Mouse (Mus musculus) limb, embryonic 14.5 days (tissue): ENCODE results near the gene Chrna5. TPM values are rescaled to one million over a fixed set of nuclear protein-coding genes. Genes with fewer than 3 reads are reported as not detected.

Source experiments
- ATAC-seq: fragments of 200-750 bp; cut with Nextera tagmentation; 2 replicates; pipeline ENCODE4 v1.8.0; 2017; ENCODE audit warnings: low read depth, moderate number of reproducible peaks, moderate TSS enrichment; ENCODE audit not compliant: low FRiP score
- DNase-seq: peaks from one replicate; pipeline ENCODE4 v3.0.0-alpha.2; 2015; ENCODE audit warnings: low spot score
- H3K27ac ChIP-seq: fragments of 300-500 bp; sonication (generic); replicated peaks from 2 replicates; pipeline ENCODE4 v1.5.1; 2014; ENCODE audit warnings: low read depth, mild to moderate bottlenecking, low read length, moderate library complexity, mixed read lengths
- H3K27me3 ChIP-seq: fragments of 300-500 bp; sonication (generic); 2 replicates; pipeline ENCODE4 v1.6.1; 2014; ENCODE audit warnings: low read length, mixed read lengths; ENCODE audit not compliant: control insufficient read depth, insufficient read depth
- H3K36me3 ChIP-seq: fragments of 300-500 bp; sonication (generic); 2 replicates; pipeline ENCODE4 v1.6.1; 2014; ENCODE audit warnings: mild to moderate bottlenecking, low read length, moderate library complexity, mixed read lengths; ENCODE audit not compliant: control insufficient read depth, insufficient read depth
- H3K4me1 ChIP-seq: fragments of 300-500 bp; sonication (generic); 2 replicates; pipeline ENCODE4 v1.6.1; 2014; ENCODE audit warnings: antibody characterized with exemption, low read length, mixed read lengths; ENCODE audit not compliant: control insufficient read depth, insufficient read depth
- H3K4me2 ChIP-seq: fragments of 300-500 bp; sonication (generic); replicated peaks from 2 replicates; pipeline ENCODE4 v1.6.1; 2014; ENCODE audit warnings: low read depth, mild to moderate bottlenecking, low read length, moderate library complexity; ENCODE audit not compliant: severe bottlenecking
- H3K4me3 ChIP-seq: fragments of 300-500 bp; sonication (generic); replicated peaks from 2 replicates; pipeline ENCODE4 v1.5.1; 2014; ENCODE audit warnings: low read length
- H3K9ac ChIP-seq: fragments of 300-500 bp; sonication (generic); 2 replicates; pipeline ENCODE4 v1.6.1; 2014; ENCODE audit warnings: mild to moderate bottlenecking, low read depth, low read length, moderate library complexity; ENCODE audit not compliant: severe bottlenecking
- H3K9me3 ChIP-seq: fragments of 300-500 bp; sonication (generic); 2 replicates; pipeline ENCODE4 v1.6.1; 2016; ENCODE audit warnings: low read length; ENCODE audit not compliant: control insufficient read depth
- POLR2A ChIP-seq: fragments of 200-500 bp; IDR thresholded peaks from 2 replicates; pipeline ENCODE4 v1.8.0; 2012; ENCODE audit warnings: inconsistent platforms, mild to moderate bottlenecking, moderate library complexity, borderline replicate concordance; ENCODE audit not compliant: insufficient read depth, insufficient read length; ENCODE audit errors: extremely low read depth
- WGBS: fragments of 180-500 bp; shearing (Covaris S2); extraction: QIAGEN DNeasy Blood & Tissue Kit; methylation state at CpG from one replicate; pipeline ENCODE4 v1.1.7; 2014; 5-methylcytosine and 5-hydroxymethylcytosine counted together
- polyA plus RNA-seq, 2 experiments: library from polyadenylated mRNA; depleted of rRNA in 1 of 2; stranded (reverse) in 1 of 2; unstranded in 1 of 2; fragments of >200 nt; fragmentation: Nextera tagmentation in 1 of 2; extraction: Ambion mirVana in 1 of 2; gene quantifications; 2 replicates each; pipeline versions ENCODE4 v1.2.1 to v1.2.3; 2012 to 2014

Gene Chrna5
- polyA plus RNA-seq, 2 experiments, result 2.1 to 2.6 TPM

DNA sequence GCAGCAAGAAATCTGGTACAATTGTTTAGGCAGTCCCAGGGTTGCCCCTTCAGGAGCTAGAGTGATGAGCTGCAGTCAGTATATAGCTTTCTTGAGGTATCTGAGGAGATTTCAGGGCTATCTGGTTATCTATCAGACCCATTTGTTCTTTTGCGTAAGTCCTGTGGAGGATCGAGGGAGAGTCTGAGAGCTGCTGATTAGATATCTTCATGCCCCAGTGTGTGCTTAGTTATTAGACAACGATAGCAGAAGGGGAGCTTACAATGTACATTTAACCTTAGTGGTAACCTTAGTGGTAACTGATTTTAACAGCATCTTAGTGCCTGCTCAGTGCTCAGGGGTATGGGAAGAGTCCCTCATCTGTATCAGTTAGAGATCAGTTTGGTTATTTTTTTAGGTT lies 15.0 kb downstream of the Chrna5 start:
- H3K4me1 ChIP-seq, result no peaks in the 10 kb centered on the region
- H3K9ac ChIP-seq, result no peak overlapping the region
- no peaks in the 10 kb centered on the region for H3K9me3 ChIP-seq
- no peaks in the 10 kb centered on the region for H3K36me3 ChIP-seq
- no peak overlapping the region for H3K4me3 ChIP-seq
- H3K4me2 ChIP-seq, result no peak overlapping the region
- no peak for DNase-seq
- 84% methylated on average over 3 of the region's 3 CpGs for WGBS
- ATAC-seq, result no peak
- no peaks in the 10 kb centered on the region for H3K27me3 ChIP-seq
- TF ChIP-seq POLR2A, result no peak
- no peak overlapping the region for H3K27ac ChIP-seq

DNA sequence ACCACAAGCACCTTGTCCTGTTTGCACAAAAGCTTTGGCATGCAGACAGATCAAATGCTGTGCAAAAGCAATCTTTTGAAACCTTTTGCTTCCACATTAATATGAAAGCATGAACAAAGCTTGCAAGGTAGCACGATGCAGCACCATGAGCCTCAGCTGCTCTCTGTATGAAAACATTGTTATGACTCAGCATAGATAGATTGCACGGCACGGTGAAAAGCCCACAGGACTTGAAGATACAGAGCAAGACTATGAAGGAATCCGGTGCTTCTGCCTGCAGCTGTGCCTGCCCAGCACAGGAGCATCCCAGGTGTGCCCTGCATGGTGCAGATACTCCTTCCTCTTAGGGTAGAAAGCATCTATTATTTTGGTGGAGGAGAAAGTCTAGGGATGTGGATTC lies 22.9 kb downstream of the Chrna5 start:
- H3K4me3 ChIP-seq, result no peak overlapping the region
- no peak overlapping the region for H3K4me2 ChIP-seq
- H3K4me1 ChIP-seq, result no peaks in the 10 kb centered on the region
- ATAC-seq (no peak), DNase-seq (no peak)
- H3K27me3 ChIP-seq, result no peaks in the 10 kb centered on the region
- 84% methylated on average over 4 of the region's 4 CpGs for WGBS
- TF ChIP-seq POLR2A, result no peak
- H3K27ac ChIP-seq, result no peak overlapping the region
- no peaks in the 10 kb centered on the region for H3K36me3 ChIP-seq
- no peak overlapping the region for H3K9ac ChIP-seq
- H3K9me3 ChIP-seq, result no peaks in the 10 kb centered on the region

DNA sequence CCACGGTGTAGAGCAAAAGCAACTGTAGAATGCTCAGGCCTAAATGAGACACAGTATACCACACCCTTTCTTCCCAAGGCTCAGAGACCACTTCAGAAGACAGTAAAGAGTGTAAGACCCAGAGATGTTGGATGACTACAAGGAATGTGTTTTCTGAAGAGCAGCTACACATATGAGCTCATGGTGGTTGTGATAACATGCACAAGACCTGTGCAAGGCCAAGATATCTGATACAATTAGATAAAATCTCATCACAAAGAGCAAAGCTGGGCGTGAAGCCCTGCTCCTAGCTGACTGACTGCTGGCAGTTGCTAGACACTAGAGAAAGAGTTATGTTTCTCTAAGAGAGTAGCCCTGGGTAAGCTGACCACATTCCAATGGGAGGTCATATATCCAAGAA lies 29.0 kb downstream of the Chrna5 start:
- H3K4me3 ChIP-seq, result no peak overlapping the region
- no peaks in the 10 kb centered on the region for H3K36me3 ChIP-seq
- H3K27me3 ChIP-seq, result no peaks in the 10 kb centered on the region
- 73% methylated on average over 2 of the region's 2 CpGs for WGBS
- no peak overlapping the region for H3K9ac ChIP-seq
- no peak overlapping the region for H3K4me2 ChIP-seq
- H3K9me3 ChIP-seq, result no peaks in the 10 kb centered on the region
- no peak overlapping the region for H3K27ac ChIP-seq
- H3K4me1 ChIP-seq, result no peaks in the 10 kb centered on the region
- no peak for TF ChIP-seq POLR2A
- DNase-seq (no peak), ATAC-seq (no peak)

DNA sequence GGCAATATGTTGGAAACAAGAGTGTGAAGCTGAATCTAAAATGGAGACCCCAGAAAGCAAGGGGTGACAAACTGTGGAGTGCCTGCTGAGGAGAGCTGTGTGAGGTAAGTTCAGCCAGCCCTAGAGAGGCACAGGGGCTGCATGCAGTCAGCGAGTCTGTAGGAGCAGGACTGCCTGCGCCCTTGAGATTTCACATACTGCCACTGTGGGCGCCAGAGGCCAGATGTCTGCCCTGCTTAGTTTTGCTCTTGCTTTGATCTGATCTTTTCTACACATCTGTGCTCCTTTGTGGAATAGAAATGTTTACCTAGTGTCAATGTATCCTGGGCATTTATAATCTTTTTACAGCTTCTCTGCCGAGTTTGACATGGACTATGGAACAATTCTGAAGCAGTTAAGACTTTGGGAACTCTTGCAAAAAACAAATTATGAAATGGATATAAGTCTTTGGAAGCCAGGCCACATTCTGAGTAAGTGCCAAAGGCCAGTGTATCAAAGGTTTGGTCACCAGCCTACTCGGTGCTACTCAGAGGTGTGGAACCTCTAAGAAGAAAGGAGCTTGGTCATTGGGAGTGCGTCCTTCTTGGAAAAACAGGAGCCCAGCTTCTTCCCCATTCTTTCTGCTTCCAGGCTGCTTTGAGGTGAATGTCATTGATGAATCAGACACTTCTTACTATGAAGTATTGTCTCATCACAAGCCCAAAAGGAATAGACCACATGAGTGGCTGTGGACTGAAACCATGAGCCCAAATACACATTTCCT lies 30.1 kb downstream of the Chrna5 start:
- Histone ChIP-seq H3K9ac (no peak overlapping the region), H3K4me3 (no peak overlapping the region), H3K36me3 (no peaks in the 10 kb centered on the region), H3K27me3 (no peaks in the 10 kb centered on the region), H3K4me1 (no peaks in the 10 kb centered on the region), H3K27ac (no peak overlapping the region), H3K9me3 (no peaks in the 10 kb centered on the region), H3K4me2 (no peak overlapping the region)
- 39% methylated on average over 6 of the region's 6 CpGs for WGBS
- DNase-seq (no peak), ATAC-seq (no peak)
- TF ChIP-seq POLR2A, result no peak

DNA sequence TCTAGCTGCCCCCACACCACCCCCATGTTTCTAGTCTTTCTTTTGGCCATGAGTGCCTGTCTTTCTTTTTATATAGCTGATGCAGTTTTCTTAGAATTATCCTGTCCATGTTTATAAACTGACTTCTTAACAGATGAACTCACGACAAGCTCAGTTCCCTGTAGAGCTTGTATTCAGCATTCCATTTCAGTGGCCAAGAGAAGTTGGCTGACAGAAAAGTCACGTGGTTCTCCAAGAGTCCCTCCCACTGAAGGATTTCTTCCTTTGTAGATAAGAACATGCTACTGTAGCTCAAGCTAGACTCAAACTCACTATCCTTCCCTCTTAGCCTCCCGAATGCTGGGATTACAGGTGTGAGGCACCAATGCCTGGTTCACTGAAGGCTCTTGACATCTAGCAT lies 36.2 kb downstream of the Chrna5 start:
- Histone ChIP-seq H3K4me3 (no peak overlapping the region), H3K4me2 (no peak overlapping the region), H3K4me1 (no peaks in the 10 kb centered on the region), H3K9ac (no peak overlapping the region), H3K27ac (no peak overlapping the region), H3K27me3 (no peaks in the 10 kb centered on the region), H3K9me3 (no peaks in the 10 kb centered on the region), H3K36me3 (no peaks in the 10 kb centered on the region)
- no peak for DNase-seq
- 79% methylated on average over 3 of the region's 3 CpGs for WGBS
- no peak for ATAC-seq
- TF ChIP-seq POLR2A, result no peak
